Mouse (Mus musculus) forebrain, embryonic 16.5 days (tissue): Measurements from ENCODE around the gene Iqcf5. TPM values are rescaled to one million over a fixed set of nuclear protein-coding genes. Genes with fewer than 3 reads are reported as not detected.

Experiments
- ATAC-seq: fragments of 200-750 bp; cut with Nextera tagmentation; 2 replicates; pipeline ENCODE4 v1.8.0; 2017; ENCODE audit warnings: mild to moderate bottlenecking, moderate library complexity
- H3K27ac ChIP-seq: fragments of 300-500 bp; sonication (generic); 2 replicates; pipeline ENCODE4 v1.5.1; 2014; ENCODE audit warnings: low read length, control low read depth
- H3K27me3 ChIP-seq: fragments of 300-500 bp; sonication (generic); replicated peaks from 2 replicates; pipeline ENCODE4 v1.6.1; 2014; ENCODE audit warnings: low read length; ENCODE audit not compliant: control insufficient read depth, insufficient read depth
- H3K36me3 ChIP-seq: fragments of 300-500 bp; sonication (generic); 2 replicates; pipeline ENCODE4 v1.6.1; 2014; ENCODE audit not compliant: control insufficient read depth, insufficient read depth
- H3K4me1 ChIP-seq: fragments of 300-500 bp; sonication (generic); replicated peaks from 2 replicates; pipeline ENCODE4 v1.6.1; 2014; ENCODE audit warnings: low read length; ENCODE audit not compliant: control insufficient read depth, insufficient read depth
- H3K4me2 ChIP-seq: fragments of 300-500 bp; sonication (generic); 2 replicates; pipeline ENCODE4 v1.6.1; 2014; ENCODE audit warnings: mild to moderate bottlenecking, low read length, control low read depth
- H3K4me3 ChIP-seq: fragments of 300-500 bp; sonication (generic); replicated peaks from 2 replicates; pipeline ENCODE4 v1.5.1; 2014; ENCODE audit warnings: mild to moderate bottlenecking, low read length, control low read depth
- H3K9ac ChIP-seq: fragments of 300-500 bp; sonication (generic); replicated peaks from 2 replicates; pipeline ENCODE4 v1.6.1; 2014; ENCODE audit warnings: low read depth, low read length, control low read depth
- H3K9me3 ChIP-seq: fragments of 300-500 bp; sonication (generic); 2 replicates; pipeline ENCODE4 v1.6.1; 2016; ENCODE audit warnings: low read length; ENCODE audit not compliant: control insufficient read depth
- WGBS: fragments of 180-500 bp; shearing (Covaris S2); extraction: QIAGEN DNeasy Blood & Tissue Kit; methylation state at CpG from one replicate; pipeline ENCODE4 v1.1.7; 2014; 5-methylcytosine and 5-hydroxymethylcytosine counted together
- polyA plus RNA-seq: library from polyadenylated mRNA; unstranded; fragments of >200 nt; fragmentation: Nextera tagmentation; extraction: Ambion mirVana; gene quantifications from 2 replicates; pipeline ENCODE4 v1.2.1, GENCODE M21; 2015

The Iqcf5 gene
- polyA plus RNA-seq, 1 experiment from 2014 or later: not detected

- Histone ChIP-seq H3K4me2 (no peak overlapping the region), H3K4me3 (no peak overlapping the region), H3K9ac (no peak overlapping the region), H3K9me3 (no peaks in the 10 kb centered on the region), H3K27me3 (no peaks in the 10 kb centered on the region), H3K36me3 (no peaks in the 10 kb centered on the region), H3K27ac (no peak overlapping the region), H3K4me1 (no peaks in the 10 kb centered on the region)
- no peak for ATAC-seq
- 90% methylated on average over 22 of the region's 22 CpGs for WGBS
Observed at GRCm38 (mm10) chr9:106501846-106502245, 12.5 kb upstream of the Iqcf5 start.

GRCm38 (mm10) chr9:106504246-106504645 is 10.1 kb upstream of the Iqcf5 start:
- no peaks in the 10 kb centered on the region for H3K9me3 ChIP-seq
- H3K9ac ChIP-seq: no peak overlapping the region
- ATAC-seq: no peak
- H3K27me3 ChIP-seq: no peaks in the 10 kb centered on the region
- WGBS: 77% methylated on average over 6 of the region's 6 CpGs
- H3K4me3 ChIP-seq: no peak overlapping the region
- no peaks in the 10 kb centered on the region for H3K36me3 ChIP-seq
- no peak overlapping the region for H3K27ac ChIP-seq
- no peaks in the 10 kb centered on the region for H3K4me1 ChIP-seq
- H3K4me2 ChIP-seq: no peak overlapping the region

- Histone ChIP-seq H3K27ac (no peak overlapping the region), H3K4me3 (no peak overlapping the region), H3K4me1 (peaks cover 10% of the 10 kb centered on the region; the same call in 1 of the 2 replicates), H3K9me3 (no peaks in the 10 kb centered on the region), H3K27me3 (no peaks in the 10 kb centered on the region), H3K9ac (no peak overlapping the region), H3K4me2 (no peak overlapping the region), H3K36me3 (no peaks in the 10 kb centered on the region)
- no peak for ATAC-seq
- 89% methylated on average over 10 of the region's 10 CpGs for WGBS
Observed at GRCm38 (mm10) chr9:106509356-106509755, 5.0 kb upstream of the Iqcf5 start.

GRCm38 (mm10) chr9:106512729-106513450 is 1.5 kb upstream of the Iqcf5 start:
- Histone ChIP-seq H3K36me3 (no peaks in the 10 kb centered on the region), H3K4me2 (no peak overlapping the region), H3K9ac (no peak overlapping the region), H3K4me1 (peaks cover 10% of the 10 kb centered on the region; the same call in 1 of the 2 replicates), H3K27ac (no peak overlapping the region), H3K27me3 (no peaks in the 10 kb centered on the region), H3K9me3 (no peaks in the 10 kb centered on the region), H3K4me3 (no peak overlapping the region)
- peak; percentile 69 for ATAC-seq
- 41% methylated on average over 13 of the region's 13 CpGs for WGBS

- Histone ChIP-seq H3K27me3 (no peaks in the 10 kb centered on the region), H3K4me3 (no peak overlapping the region), H3K4me1 (peaks cover 10% of the 10 kb centered on the region; the same call in 1 of the 2 replicates), H3K36me3 (no peaks in the 10 kb centered on the region), H3K27ac (no peak overlapping the region), H3K9ac (no peak overlapping the region), H3K4me2 (no peak overlapping the region), H3K9me3 (no peaks in the 10 kb centered on the region)
- no peak for ATAC-seq
- WGBS: 76% methylated on average over 6 of the region's 6 CpGs
Observed at GRCm38 (mm10) chr9:106513566-106513965, 807 bp upstream of the Iqcf5 start.

GRCm38 (mm10) chr9:106519433-106519832 is 5.1 kb downstream of the Iqcf5 start:
- 69% methylated on average over 2 of the region's 2 CpGs for WGBS
- no peak for ATAC-seq
- H3K27me3 ChIP-seq: no peaks in the 10 kb centered on the region
- H3K9ac ChIP-seq: no peak overlapping the region
- H3K4me1 ChIP-seq: no peaks in the 10 kb centered on the region
- H3K4me2 ChIP-seq: no peak overlapping the region
- H3K27ac ChIP-seq: no peak overlapping the region
- no peaks in the 10 kb centered on the region for H3K9me3 ChIP-seq
- no peak overlapping the region for H3K4me3 ChIP-seq
- H3K36me3 ChIP-seq: no peaks in the 10 kb centered on the region

GRCm38 (mm10) chr9:106519909-106520308 is 5.5 kb downstream of the Iqcf5 start:
- Histone ChIP-seq H3K9me3 (no peaks in the 10 kb centered on the region), H3K36me3 (no peaks in the 10 kb centered on the region), H3K4me2 (no peak overlapping the region), H3K27ac (no peak overlapping the region), H3K9ac (no peak overlapping the region), H3K4me3 (no peak overlapping the region), H3K27me3 (no peaks in the 10 kb centered on the region), H3K4me1 (no peaks in the 10 kb centered on the region)
- WGBS: 83% methylated on average over 8 of the region's 8 CpGs
- no peak for ATAC-seq

GRCm38 (mm10) chr9:106531833-106532232 is 17.5 kb downstream of the Iqcf5 start:
- H3K27ac ChIP-seq: no peak overlapping the region
- 31% methylated on average over 3 of the region's 3 CpGs for WGBS
- H3K9me3 ChIP-seq: no peaks in the 10 kb centered on the region
- no peaks in the 10 kb centered on the region for H3K4me1 ChIP-seq
- no peak overlapping the region for H3K4me3 ChIP-seq
- no peak for ATAC-seq
- H3K4me2 ChIP-seq: no peak overlapping the region
- no peaks in the 10 kb centered on the region for H3K27me3 ChIP-seq
- no peaks in the 10 kb centered on the region for H3K36me3 ChIP-seq
- H3K9ac ChIP-seq: no peak overlapping the region

GRCm38 (mm10) chr9:106534296-106534695 is 19.9 kb downstream of the Iqcf5 start:
- no peak overlapping the region for H3K4me3 ChIP-seq
- H3K27me3 ChIP-seq: no peaks in the 10 kb centered on the region
- no peaks in the 10 kb centered on the region for H3K9me3 ChIP-seq
- H3K27ac ChIP-seq: no peak overlapping the region
- no peaks in the 10 kb centered on the region for H3K4me1 ChIP-seq
- H3K9ac ChIP-seq: no peak overlapping the region
- H3K4me2 ChIP-seq: no peak overlapping the region
- H3K36me3 ChIP-seq: no peaks in the 10 kb centered on the region
- no peak for ATAC-seq
- WGBS: 86% methylated on average over 7 of the region's 7 CpGs

- Histone ChIP-seq H3K9me3 (no peaks in the 10 kb centered on the region), H3K27ac (no peak overlapping the region), H3K4me3 (no peak overlapping the region), H3K4me2 (no peak overlapping the region), H3K4me1 (no peaks in the 10 kb centered on the region), H3K9ac (no peak overlapping the region), H3K36me3 (no peaks in the 10 kb centered on the region), H3K27me3 (no peaks in the 10 kb centered on the region)
- WGBS: 85% methylated on average over 11 of the region's 11 CpGs
- ATAC-seq: no peak
Observed at GRCm38 (mm10) chr9:106534975-106535374, 20.6 kb downstream of the Iqcf5 start.
